Mouse (Mus musculus) liver, adult 2 months (tissue): ENCODE data around the gene Cdkl4.

ENCODE experiments used
- CTCF ChIP-seq: fragments of 200-500 bp; IDR thresholded peaks from 2 replicates; pipeline ENCODE4 v1.5.1; 2011; ENCODE audit warnings: low read depth, low read length, control low read depth
- POLR2A ChIP-seq: fragments of 200-500 bp; IDR thresholded peaks from 2 replicates; pipeline ENCODE4 v1.6.1; 2011; ENCODE audit warnings: low read length, control low read depth; ENCODE audit not compliant: insufficient read depth; ENCODE audit errors: extremely low read depth

GRCm38 (mm10) chr17:80515513-80515912 lies 62.1 kb downstream of the Cdkl4 start:
- no peak for TF ChIP-seq POLR2A
- no peak for TF ChIP-seq CTCF
